Comparison of ENCODE assay signal across 8 mouse cellular contexts in the genomic region with DNA sequence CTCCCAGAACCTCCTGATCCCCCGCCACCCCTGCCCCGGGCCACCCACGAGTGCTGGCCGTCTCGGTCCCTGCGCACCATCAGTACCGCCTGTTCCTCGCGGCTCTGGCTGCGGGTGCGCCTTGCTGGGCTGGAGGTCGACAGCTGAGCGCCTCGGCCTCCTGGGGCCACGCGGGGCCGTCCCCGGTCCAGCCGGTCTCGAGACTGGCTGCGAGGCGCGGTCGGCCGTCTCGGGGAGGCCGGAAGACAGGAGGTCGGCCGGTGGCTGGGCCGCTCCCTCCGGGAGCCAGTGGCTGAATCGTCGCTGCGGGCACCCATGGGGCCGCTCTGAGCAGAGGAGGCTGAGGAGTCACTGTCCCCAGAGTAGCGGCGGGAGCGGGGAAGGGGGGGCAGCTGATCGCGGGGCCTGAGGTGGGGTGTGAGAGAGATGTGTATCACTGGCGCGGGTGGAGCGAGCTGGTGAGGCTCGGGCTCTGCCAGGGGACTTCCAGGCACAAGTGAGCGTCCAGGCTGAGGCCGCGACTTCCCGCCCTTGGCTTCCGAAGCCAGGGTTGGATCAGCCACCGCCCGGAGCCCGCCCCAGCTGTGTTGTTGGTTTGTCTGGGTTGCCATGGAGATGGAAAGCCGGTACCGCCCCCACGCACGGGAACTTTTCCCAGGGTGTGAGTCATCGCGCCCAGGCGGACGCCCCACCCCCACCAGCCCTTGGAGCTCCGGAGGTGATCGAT. TPM values are rescaled to one million over a fixed set of nuclear protein-coding genes. Genes with fewer than 3 reads are reported as not detected.
DNase-seq lines count a peak whose midpoint lies in the region; ATAC-seq lines count a peak whose summit lies in the region.

No protein-coding gene starts in this region.

- H3K36me3 ChIP-seq in intestine, embryonic 16.5 days (ENCODE audit: control insufficient read depth, insufficient read depth, low read length), result no peaks in the 10 kb centered on the region

- no peaks in the 10 kb centered on the region for H3K9me3 ChIP-seq in intestine, embryonic 16.5 days (ENCODE audit: control insufficient read depth, low read length)

- peak overlapping the region; percentile 76 for H3K4me2 ChIP-seq in intestine, embryonic 16.5 days (ENCODE audit: low read depth, low read length)

- DNase-seq in adrenal gland, adult 2 months, result peak; percentile 98
- DNase-seq in embryo, embryonic 11 days, result peak; percentile 87
- DNase-seq in gastrocnemius, postnatal 4 days (ENCODE audit: low spot score in 2 of 2), result peak; percentile 93 to 95
- peak; percentile 94 to 95 for DNase-seq in left cerebral cortex, postnatal 14 days (ENCODE audit: low spot score in 2 of 2)
- DNase-seq in right cerebral cortex, postnatal 25 days, result peak; percentile 94
- peak; percentile 90 to 95 for DNase-seq in urinary bladder, postnatal 4 days (ENCODE audit: low spot score in 2 of 2)

- peaks cover 48% of the 10 kb centered on the region for H3K4me1 ChIP-seq in intestine, embryonic 16.5 days (ENCODE audit: control insufficient read depth, insufficient read depth, low read length)

- H3K27ac ChIP-seq in intestine, embryonic 16.5 days (ENCODE audit: low read length), result no peak overlapping the region

- peak overlapping the region; percentile 46 for H3K4me3 ChIP-seq in intestine, embryonic 16.5 days (ENCODE audit: low read length)

- 6% methylated on average over 61 of the region's 62 CpGs for WGBS in intestine, embryonic 16.5 days

- intact Hi-C loops in left cerebral cortex, postnatal 14 days (cut with DNase I), result no loop called here

- H3K9ac ChIP-seq in intestine, embryonic 16.5 days (ENCODE audit: low read depth, low read length), result peak overlapping the region; percentile 62

- ATAC-seq in intestine, embryonic 16.5 days, result peak; percentile 63
- 0 out of 2 replicates have a peak, but pooled peaks have one; percentile 19 for ATAC-seq in megakaryocyte-erythroid progenitor cell, adult 5-6 weeks (replicated peaks; ENCODE audit: low FRiP score, low TSS enrichment, poor library complexity, severe bottlenecking)

- H3K27me3 ChIP-seq in intestine, embryonic 16.5 days (replicated peaks; ENCODE audit: control insufficient read depth, insufficient read depth, low read length), result peaks cover 39% of the 10 kb centered on the region

RNA-seq across cellular contexts. Expression of gene Gas2l1, which starts 3.6 kb away (rescaled TPM):
- total RNA-seq in adrenal gland, adult 2 months (2021), result 10 to 100 TPM; 42.6 to 58.4 TPM
- 108 and 131 TPM in 2 replicates for polyA plus RNA-seq in adrenal gland, adult 2 months (2012; rRNA removed)
- total RNA-seq in gastrocnemius, postnatal 4 days (2021), result 10 to 100 TPM; 25.1 to 28.5 TPM
- polyA plus RNA-seq in intestine, embryonic 16.5 days (2015; fragmentation: Nextera tagmentation; extraction: Ambion mirVana), result 17.5 and 21.0 TPM in 2 replicates
- 10 to 100 TPM; 60.9 to 70.2 TPM for total RNA-seq in left cerebral cortex, postnatal 14 days (2021)
- total RNA-seq in megakaryocyte-erythroid progenitor cell, adult 5-6 weeks (2014; fragmentation: Nextera tagmentation), result 0.87 and 4.4 TPM in 2 replicates
- total RNA-seq in megakaryocyte-erythroid progenitor cell, adult 5-6 weeks (2017), result 1.3 TPM in 1 of 2 replicates, not detected in the other

RNA-seq across cellular contexts. Expression of gene Rasl10a, which starts 3.6 kb away (rescaled TPM):
- under 1 TPM; 0.35 to 0.52 TPM for total RNA-seq in adrenal gland, adult 2 months (2021)
- 2.2 and 2.6 TPM in 2 replicates for polyA plus RNA-seq in adrenal gland, adult 2 months (2012; rRNA removed)
- total RNA-seq in gastrocnemius, postnatal 4 days (2021), result 1 to 10 TPM; 1.9 to 2.8 TPM
- polyA plus RNA-seq in intestine, embryonic 16.5 days (2015; fragmentation: Nextera tagmentation; extraction: Ambion mirVana), result 0.69 and 0.71 TPM in 2 replicates
- total RNA-seq in left cerebral cortex, postnatal 14 days (2021), result 10 to 100 TPM; 61.7 to 63.2 TPM
- total RNA-seq in megakaryocyte-erythroid progenitor cell, adult 5-6 weeks (2014; fragmentation: Nextera tagmentation), result not detected in 2 replicates
- not detected in 2 replicates for total RNA-seq in megakaryocyte-erythroid progenitor cell, adult 5-6 weeks (2017)

RNA-seq across cellular contexts. Expression of gene Rhbdd3, which starts 37.1 kb away (rescaled TPM):
- total RNA-seq in adrenal gland, adult 2 months (2021), result 10 to 100 TPM; 18.2 to 24.8 TPM
- 38.1 and 60.4 TPM in 2 replicates for polyA plus RNA-seq in adrenal gland, adult 2 months (2012; rRNA removed)
- 10 to 100 TPM; 25.7 to 25.8 TPM for total RNA-seq in gastrocnemius, postnatal 4 days (2021)
- 27.8 and 32.5 TPM in 2 replicates for polyA plus RNA-seq in intestine, embryonic 16.5 days (2015; fragmentation: Nextera tagmentation; extraction: Ambion mirVana)
- 10 to 100 TPM; 21.7 to 24.6 TPM for total RNA-seq in left cerebral cortex, postnatal 14 days (2021)
- total RNA-seq in megakaryocyte-erythroid progenitor cell, adult 5-6 weeks (2014; fragmentation: Nextera tagmentation), result 12.7 and 33.4 TPM in 2 replicates
- total RNA-seq in megakaryocyte-erythroid progenitor cell, adult 5-6 weeks (2017), result 22.3 and 25.9 TPM in 2 replicates

RNA-seq across cellular contexts. Expression of gene Ewsr1, which starts 37.5 kb away (rescaled TPM):
- total RNA-seq in adrenal gland, adult 2 months (2021), result 100 to 1,000 TPM; 193 to 525 TPM
- polyA plus RNA-seq in adrenal gland, adult 2 months (2012; rRNA removed), result 395 and 441 TPM in 2 replicates
- total RNA-seq in gastrocnemius, postnatal 4 days (2021), result 100 to 1,000 TPM; 205 to 243 TPM
- polyA plus RNA-seq in intestine, embryonic 16.5 days (2015; fragmentation: Nextera tagmentation; extraction: Ambion mirVana), result 499 and 529 TPM in 2 replicates
- total RNA-seq in left cerebral cortex, postnatal 14 days (2021), result 100 to 1,000 TPM; 288 to 295 TPM
- 450 and 540 TPM in 2 replicates for total RNA-seq in megakaryocyte-erythroid progenitor cell, adult 5-6 weeks (2014; fragmentation: Nextera tagmentation)
- total RNA-seq in megakaryocyte-erythroid progenitor cell, adult 5-6 weeks (2017), result 724 and 794 TPM in 2 replicates

Comparison
In these comparisons a context has a peak if more than half of its experiments do, and no peak if none do; other contexts are left out.
1. RNA of gene Gas2l1, which starts 3.6 kb away (total RNA-seq): 60.9 to 70.2 TPM in left cerebral cortex, postnatal 14 days, 42.6 to 58.4 TPM in adrenal gland, adult 2 months and 25.1 to 28.5 TPM in gastrocnemius, postnatal 4 days; 0.87 to 4.4 TPM in megakaryocyte-erythroid progenitor cell, adult 5-6 weeks; every median in the first group is over 4 times any median in the second.
2. RNA of gene Rasl10a, which starts 3.6 kb away (total RNA-seq): 61.7 to 63.2 TPM in left cerebral cortex, postnatal 14 days; 1.9 to 2.8 TPM in gastrocnemius, postnatal 4 days, 0.35 to 0.52 TPM in adrenal gland, adult 2 months and not detected in megakaryocyte-erythroid progenitor cell, adult 5-6 weeks; every median in the first group is over 10 times any median in the second.
3. Peak in every context shown above with its lines, with median percentiles within 50 percentile points of each other: DNase-seq.